Mouse (Mus musculus) heart, postnatal 10 days (tissue): ENCODE measurements around the gene Fbxw8. TPM values are rescaled to one million over a fixed set of nuclear protein-coding genes. Genes with fewer than 3 reads are reported as not detected.
A peak's percentile ranks its signal among the peaks of the same experiment; 100 is the strongest.

Experiments used
- DNase-seq, 2 experiments: peaks; one replicate each; pipeline ENCODE4 v3.0.0; 2021
- intact Hi-C: fragments of 180-260 bp; cut with DNase I; formaldehyde crosslinking; loops from one replicate; pipeline ENCODE4 v1.15.1; 2025
- total RNA-seq, 2 experiments: library from RNA; stranded (reverse); gene quantifications; 2 replicates each; pipeline ENCODE4 v1.2.3; 2021

Gene Fbxw8
- total RNA-seq, 2 experiments from 2014 or later: 50.1 to 58.1 TPM

DNA sequence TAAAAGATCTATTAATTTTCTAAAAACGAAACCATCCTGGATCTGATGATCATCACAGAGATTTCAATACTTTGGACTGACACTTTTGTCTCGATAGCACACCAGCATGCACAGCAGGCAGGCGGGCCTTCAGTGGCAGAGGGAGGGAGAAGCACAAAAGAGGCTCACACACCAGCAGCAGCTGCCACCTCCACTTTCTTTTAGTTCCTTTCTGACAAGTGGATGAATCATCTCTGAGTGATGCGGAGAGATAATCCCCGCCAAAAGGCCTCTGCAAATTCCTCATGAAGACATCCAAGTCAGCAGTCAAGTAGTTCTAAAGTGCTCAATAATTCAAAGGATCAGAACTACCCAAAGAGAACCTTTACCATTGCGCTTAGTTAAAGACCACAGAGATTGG lies 75.9 kb downstream of the Fbxw8 start:
- no peak for DNase-seq
- intact Hi-C loops: no loop called here

DNA sequence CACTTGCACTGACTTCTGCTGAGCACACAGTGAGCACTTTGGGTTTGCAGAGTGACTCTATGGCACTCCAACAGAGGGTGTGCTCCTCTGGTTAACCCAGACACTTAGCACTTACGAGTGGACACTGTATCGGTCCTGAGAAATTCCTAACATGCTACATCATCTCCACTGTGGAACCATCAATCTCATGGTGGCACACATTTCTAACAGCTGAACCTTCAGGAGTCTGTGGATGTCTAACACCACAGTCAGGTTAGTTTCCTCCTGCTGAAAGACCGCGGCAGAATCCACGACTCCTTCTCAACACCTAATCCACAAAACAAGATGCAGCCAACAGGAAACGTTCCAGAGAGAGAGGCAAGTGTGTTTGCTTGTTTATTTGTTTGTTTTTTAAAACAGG lies 76.7 kb downstream of the Fbxw8 start:
- intact Hi-C loops: no loop called here
- DNase-seq: no peak

DNA sequence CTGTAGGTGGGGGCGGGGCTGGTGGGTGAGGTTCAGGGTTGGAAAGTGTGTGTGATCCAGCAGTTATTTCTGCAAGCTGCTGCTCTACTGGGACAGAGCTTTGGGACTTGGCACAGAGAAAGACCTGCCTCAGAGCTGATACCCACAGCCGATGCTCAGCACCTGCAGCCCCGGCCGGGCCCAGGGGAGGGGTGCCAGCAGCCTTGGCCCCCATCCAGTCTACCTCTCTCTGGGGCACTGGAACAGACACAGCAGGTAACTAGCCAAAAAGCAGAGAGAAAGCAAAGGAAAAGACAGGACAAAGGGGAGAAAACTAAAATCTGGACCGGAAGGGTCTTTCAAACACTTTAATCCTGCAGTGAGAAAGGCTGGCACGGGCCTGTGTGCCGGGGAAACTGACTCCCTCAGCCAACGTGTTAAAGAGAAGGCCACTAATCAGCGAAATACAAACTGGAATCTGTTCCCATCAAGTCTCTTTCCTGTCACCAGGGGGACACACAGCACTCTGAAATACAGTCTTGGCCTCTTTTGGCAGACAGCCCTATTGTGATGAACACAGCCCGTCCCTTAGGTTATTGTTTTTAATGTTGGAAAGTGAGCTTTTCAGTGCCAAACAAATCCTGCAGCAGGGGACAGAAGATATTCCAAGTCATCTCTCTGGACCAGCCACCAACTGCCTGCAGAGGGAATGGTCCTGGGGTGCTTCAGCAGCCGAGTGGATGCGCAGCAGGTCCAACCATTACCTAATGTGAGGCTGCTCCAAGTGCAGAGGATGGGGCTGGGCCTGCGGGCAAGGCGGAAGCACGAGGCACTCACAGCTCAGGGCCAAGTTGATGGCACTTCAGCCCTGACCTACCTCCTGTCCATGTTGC lies 78.3 kb downstream of the Fbxw8 start:
- DNase-seq: no peak
- intact Hi-C loops: no loop called here

DNA sequence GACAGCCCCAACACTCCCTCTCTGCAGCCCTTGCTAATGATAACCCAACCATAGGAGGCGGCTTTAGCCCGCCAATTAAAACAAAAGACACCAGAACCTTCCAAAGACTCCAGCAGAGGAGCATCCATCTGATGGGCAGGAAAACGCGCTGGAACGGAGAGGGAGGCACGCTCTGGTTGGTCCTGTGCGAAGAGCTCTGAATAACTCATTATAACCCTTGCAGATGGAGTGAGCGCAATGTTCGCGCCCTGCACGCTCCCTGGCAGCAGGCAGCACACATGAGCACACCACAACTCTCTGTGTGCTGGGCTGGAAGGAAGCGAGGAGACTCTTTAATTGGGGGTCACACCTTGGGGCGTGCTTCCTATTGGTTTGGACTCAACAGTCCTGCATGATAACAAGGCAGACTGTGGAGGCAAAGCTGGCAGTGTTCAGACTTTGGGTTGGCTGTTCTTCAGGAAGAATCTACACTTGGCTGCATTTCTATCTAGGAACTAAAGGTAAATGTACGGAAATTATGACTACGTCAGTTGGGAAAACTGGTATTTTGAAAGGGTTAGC lies 82.0 kb downstream of the Fbxw8 start:
- no peak for DNase-seq
- intact Hi-C loops: no loop called here

DNA sequence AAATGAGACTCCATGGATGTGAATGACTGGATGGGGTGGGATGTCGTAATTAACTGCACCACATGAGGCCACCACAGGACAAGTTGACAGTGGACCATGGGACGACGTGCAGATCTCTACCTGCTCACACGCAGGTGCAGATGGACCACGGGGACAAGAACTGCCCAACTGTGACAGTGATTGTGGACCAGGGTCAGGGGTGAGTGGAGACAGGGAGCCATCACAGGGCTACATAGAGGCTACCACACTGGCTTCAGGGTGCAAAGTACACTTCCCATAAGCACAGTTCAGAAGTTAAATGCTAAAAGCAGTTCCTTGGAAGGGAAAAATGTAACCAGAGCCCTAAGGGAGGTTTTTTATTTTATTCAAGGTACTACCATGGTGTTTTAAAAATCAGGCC lies 83.5 kb downstream of the Fbxw8 start:
- no peak for DNase-seq
- intact Hi-C loops: no loop called here

DNA sequence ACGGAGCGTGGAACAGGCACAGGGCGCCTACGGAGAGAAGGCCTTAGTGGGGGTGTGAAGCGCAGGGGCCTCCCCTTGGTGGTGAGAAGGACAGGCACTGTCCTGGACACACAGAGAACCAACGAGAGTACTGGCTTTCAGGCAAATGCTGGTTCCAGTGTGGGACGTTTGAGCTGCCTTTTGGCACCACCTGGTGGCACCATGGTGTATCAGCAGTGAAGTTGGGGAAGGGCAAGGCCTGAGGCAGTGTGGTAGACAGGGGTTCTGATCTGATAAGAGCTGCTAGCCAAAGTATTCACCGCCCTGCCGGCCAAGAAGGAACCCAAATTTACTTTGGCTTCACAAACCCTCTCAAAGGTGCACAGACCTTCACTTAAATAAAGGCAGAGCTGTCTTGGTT lies 85.9 kb downstream of the Fbxw8 start:
- intact Hi-C loops: loop anchor here (1.0 to 5.0 kb wide), 2 partner anchors 47 to 65 kb away; no protein-coding TSS in a partner anchor
- peak; percentile 81 to 83 for DNase-seq

DNA sequence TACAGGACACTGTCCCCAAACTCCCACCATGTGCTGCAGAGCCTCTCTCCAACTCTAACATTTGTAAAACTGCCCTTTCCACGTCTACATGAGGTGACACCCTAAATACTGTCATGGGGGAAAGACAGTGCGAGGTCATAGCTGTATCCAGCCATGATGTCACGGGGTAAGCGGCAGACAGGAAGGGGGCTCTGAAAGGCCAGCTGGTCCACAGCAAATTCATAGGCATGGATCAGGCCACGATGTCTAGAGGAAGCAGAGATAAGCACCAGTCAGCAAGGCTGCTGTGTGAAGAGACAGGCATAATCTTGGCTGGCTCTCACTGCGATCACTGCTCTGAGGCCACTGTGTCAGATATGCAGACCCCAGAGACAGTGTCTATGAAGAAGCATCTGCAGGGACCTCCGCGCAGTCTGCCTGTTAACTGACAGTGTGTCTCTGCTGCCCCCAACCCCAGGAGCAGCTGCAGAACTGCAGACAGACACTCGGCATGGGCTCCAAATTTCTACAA lies 87.2 kb downstream of the Fbxw8 start:
- DNase-seq: no peak
- intact Hi-C loops: loop anchor here (5.0 kb wide), 1 partner anchor 46 kb away; no protein-coding TSS in a partner anchor

DNA sequence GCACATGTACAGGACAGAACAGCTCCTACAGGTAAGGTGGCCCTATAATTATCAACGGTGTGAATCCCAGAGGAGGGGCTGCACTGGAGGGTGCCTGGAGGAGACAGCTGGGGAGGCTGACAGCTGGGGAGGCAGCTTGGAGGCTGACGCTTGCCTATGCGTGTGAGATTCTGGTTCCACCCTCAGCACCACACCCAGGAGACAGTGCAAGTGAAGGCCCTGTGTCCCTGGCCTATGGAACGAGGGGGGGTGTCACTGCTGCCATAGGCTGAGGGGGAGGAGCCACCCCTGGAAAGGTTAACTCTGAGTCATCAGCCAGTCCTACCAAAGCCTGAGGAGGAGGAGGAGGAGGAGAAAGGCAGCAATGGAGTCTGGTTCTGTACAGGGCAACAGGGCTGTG lies 87.7 kb downstream of the Fbxw8 start:
- no peak for DNase-seq
- intact Hi-C loops: loop anchor here (5.0 kb wide), 1 partner anchor 45 kb away; no protein-coding TSS in a partner anchor

DNA sequence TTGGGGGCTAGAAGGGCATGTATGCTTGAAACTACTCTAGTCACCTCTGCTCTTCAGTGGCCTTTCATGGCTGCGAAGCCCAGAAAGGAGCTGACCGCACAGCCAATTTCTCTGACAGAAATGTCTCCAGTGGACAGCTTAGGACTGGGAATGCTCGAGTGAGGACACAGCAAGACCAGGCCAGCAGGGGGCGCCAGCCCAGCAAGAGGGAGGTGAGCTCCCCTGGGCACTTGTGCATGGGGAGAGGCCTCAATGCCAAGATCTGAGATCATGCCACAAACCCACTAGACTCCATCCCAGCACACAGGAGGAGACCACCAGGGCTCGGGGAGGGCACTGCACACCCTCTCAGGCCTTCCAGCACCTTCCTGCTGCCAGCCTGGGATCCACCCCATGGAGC lies 88.4 kb downstream of the Fbxw8 start:
- intact Hi-C loops: loop anchor here (5.0 kb wide), 1 partner anchor 45 kb away; no protein-coding TSS in a partner anchor

DNA sequence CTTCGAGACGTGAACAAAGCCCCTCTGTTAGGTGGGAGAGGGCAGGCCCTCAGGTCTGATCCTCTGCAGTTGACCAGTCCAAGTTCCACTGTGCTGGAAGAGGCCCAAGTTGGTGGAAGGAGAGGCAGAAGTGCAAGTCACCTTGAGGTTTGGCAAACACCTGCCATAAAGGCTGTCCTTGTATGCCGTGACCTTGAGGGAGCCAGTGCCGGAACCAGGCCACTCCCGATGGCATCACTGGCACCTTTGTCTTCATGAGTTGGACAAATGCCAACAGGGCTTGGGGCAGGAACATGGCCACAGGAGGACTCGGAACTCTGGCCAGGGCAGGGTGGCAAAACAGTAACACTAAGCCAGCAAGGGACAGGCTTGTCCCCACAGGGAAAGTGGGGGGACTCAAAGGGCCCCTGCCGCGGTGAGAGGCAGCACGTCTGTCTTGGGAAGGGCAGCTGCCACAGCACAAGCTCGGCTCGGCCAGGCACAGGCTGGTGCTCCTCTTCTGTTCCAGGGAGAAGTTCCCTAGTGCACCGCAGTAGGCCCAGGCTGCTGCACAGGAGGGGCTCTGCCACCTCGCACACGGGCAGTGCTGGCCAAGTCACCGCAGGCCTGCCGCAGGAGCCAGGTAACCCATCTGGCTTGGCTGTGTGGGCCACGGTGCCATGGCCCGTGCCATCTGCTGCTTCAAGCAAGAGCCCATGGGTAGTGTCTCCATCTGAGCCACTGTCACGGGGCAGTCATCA lies 89.6 kb downstream of the Fbxw8 start:
- peak; percentile 61 to 67 for DNase-seq
- intact Hi-C loops: loop anchor here (5.0 kb wide), 1 partner anchor 43 kb away; no protein-coding TSS in a partner anchor

More for the DNA sequence above, 88.4 kb downstream of the Fbxw8 start:
- DNase-seq: peak; percentile 77 to 91

DNA sequence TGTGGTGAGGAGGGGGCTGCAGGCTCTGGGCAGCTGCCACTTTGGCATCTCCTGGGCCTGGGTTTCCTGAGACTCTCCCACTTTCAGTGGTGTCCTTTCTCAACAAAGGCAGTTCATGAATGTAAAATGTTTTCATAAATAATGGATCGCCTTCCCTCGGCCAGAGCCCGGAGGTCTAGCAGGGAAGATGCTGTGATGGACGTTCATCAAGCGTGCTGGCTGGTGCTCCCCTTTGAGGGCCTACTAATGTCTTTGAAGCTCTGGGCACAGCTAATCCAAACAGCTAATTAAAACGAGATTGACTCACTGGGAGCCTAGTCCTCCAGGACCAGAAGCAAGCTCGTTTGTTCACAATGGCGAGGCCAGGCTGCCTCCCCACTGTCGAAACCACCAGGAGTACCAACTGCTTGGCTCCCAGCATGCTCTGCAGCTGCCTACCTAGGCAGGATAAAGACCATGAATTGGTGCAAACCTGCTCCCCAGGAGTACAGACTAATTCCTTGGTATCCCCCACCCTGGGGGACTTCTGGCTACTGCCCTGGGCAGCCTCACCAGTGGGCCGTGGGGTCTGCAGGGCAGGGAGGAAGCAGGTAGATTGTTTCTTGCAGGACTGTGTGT lies 90.9 kb downstream of the Fbxw8 start:
- intact Hi-C loops: no loop called here
- no peak for DNase-seq

DNA sequence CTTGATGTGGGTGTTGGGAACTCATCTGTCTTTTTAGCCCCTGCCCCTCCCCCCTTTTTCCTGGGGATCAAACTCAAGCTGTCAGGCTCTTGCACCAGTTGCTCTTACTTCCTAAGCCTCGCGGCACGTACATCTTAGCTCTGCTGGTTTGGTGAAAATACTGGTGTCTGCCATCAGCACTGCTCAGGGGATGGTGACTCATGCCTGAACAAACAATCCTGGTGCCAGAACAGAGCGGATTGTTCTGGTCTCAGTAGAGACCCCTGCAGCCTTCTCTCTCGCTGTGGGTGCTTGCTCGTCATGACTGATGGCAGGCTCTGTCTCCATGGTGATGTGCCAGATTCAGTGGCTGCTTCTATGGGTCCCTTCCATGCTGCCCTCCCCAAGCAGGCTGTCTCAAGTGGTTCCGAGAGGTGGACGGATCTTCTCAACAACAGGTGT lies 92.1 kb downstream of the Fbxw8 start:
- intact Hi-C loops: no loop called here
- DNase-seq: no peak

DNA sequence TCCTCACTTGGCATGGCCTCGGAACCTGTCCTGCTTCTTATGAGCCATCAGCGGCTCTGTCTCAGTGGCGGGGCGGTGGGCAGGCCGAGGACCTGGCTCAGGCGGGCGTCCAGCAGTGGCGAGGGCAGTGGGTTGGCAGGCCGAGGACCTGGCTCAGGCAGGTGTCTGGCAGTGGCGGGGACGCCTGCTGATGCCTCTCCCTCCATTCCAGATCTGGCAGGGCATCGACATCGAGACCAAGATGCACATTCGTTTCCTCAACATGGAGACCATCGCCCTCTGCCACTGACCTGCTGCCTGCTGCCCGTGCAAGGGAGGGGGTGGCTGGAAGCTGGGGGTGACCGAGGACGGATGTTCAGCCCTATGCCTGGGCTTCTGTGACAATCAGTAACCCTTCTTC lies 93.9 kb downstream of the Fbxw8 start:
- DNase-seq: no peak
- intact Hi-C loops: no loop called here

DNA sequence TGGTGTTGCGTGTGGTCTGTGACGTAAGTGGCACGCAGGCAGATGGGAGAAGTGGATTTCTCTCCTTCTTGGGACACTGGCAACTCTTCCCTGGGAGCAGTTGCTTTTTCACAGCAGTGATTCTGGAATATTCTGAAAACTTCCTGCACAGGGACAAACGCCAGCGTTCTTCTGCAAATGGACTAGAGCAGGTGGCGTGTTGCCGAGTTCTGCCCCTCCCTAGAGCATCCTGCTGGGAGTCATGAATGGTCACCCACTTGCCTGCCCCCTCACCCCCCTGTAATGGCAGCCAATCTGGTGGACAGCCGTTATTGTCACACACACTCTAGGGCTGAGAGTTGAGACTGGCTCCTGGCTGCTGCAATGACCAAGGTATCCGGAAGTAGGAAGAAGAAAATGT lies 95.6 kb downstream of the Fbxw8 start:
- intact Hi-C loops: no loop called here
- no peak for DNase-seq

DNA sequence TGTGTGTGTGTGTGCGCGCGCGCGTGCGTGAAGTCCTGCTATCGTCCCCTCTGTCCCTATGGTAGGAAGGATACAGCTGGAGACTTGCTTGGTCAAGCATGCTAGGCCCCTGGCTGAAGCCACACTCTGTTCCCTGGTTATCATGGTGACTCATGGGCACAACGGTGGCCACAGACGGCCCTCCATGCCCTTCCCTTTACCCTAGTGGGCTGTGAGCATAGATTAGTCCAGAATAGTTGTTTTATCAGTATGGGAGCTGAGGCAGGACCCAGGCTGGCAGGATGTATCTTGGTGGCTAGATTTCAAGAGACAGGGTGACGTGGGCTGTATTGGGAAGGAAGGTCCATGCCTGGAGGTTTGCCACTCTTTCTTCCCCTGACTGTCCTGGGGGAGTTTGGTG lies 96.4 kb downstream of the Fbxw8 start:
- intact Hi-C loops: no loop called here
- DNase-seq: peak; percentile 57 to 78

DNA sequence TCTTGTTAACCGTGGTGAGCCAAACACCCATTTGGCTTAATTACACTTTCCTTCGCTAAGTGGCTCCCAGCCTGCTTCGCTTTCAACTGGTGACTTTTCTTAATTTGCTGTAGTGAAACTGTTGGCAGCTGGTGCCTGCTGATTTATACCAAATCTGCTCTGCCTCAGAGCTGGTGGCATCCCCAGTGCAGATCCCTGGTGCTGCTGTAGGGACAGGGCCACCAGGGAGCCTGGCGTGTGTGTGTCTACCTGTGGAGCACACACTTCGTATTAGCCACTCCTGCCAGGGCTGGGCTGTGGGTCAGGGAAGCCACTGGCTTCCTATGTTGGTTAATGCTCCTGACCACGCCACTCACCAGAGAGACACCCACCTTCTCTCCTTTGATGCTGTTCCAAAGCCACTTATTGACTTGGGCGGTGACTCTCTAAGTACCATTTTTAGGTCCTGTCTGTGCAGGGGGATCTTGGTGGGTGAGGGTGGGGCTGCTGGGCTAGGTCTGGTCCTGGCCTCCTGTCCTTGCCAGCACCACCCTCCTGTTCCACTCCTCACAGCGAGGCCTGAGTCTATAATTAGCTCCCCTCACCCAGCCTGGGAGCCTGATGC lies 97.7 kb downstream of the Fbxw8 start:
- DNase-seq: peak; percentile 70 to 81
- intact Hi-C loops: no loop called here

DNA sequence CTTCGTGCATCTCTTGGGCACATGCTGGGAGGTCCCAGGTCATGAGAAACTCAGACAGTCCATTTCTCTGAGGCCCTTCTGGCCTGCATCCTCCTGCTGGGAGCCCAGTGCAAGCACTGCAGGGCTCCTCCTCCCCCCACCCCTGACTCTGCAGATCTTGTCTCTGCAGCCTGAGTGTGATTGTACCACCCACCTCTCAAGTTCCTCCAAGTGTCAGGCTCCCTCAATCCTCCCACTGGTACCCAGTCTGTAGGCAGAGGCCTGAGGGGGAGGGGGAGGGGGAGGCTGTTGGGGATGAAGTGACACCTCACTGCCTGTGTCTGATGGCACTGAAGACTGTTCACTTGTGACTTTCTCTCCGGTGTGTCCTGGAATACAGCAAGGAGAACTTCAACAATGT lies 102.1 kb downstream of the Fbxw8 start:
- intact Hi-C loops: no loop called here
- no peak for DNase-seq

DNA sequence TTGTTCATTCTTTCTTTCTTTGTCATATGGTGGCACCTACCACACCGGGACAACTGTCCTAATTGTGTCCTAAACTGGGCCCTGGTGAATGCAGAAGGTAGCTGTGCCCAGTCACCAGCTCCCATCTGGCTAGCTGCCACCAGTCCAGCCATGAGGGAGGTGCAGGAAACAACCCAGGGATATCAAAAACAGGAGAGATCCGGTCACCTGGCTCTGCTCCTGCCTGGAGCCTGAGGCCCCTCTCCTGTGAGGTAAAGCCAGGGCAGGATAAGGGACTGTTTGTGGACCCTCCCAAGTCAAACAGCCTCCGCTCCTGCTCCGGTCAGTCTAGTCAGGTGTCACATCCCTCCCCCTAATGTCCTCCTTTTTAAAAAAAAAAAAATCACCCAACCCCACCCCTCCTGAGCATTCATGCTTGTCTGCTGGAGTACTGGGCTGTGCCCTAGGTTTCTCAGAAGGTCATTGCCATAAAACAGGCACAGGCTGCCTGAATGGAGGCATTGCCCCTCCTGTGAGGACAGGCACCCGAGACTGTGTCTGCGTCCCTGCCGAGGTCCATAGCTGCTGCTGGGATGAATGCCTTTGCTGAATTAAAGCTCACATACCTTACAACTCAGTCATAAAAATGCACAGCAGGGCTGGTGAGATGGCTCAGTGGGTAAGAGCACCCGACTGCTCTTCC lies 103.1 kb downstream of the Fbxw8 start:
- DNase-seq: peak; percentile 62 to 69
- intact Hi-C loops: no loop called here

DNA sequence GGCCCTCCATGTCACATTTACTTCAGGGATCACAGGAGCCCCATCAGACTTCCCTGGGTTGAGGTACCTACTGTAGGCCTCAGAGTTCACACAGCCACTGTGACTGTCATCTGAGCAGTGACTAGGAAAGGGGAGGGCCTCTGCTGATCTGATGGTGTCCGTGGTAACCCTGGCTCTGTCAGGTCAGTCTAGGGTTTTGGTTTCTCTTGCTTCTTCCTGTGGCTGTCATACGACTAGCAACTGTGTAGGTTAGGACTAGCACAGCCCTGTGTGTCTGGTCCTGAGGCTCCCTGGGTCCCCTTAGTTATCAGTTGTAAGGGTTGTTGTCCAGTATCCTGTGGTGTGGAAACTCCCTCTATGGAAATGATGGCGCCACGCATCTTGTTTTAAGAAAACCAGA lies 104.5 kb downstream of the Fbxw8 start:
- intact Hi-C loops: no loop called here

DNA sequence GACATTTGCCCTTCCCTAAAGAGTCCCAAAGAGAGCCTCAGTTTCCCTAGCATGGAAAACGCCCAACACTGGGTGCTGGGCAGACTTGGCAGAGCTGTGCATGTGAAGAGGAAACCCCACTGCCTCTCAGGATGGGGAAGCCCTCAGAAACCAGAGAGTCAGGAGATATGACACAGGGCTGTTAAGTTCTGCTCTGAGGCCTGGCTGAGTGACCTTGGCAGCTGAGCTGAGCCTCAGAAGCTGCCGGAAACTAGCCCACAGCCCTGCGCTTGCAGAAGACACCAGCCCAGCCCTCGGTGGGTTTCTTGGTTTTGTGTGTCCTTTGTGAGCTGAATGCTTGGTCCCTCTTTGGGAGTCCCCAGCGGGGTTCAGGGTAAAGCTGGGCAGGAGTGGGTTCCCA lies 106.3 kb downstream of the Fbxw8 start:
- intact Hi-C loops: no loop called here
- DNase-seq: no peak

More for the DNA sequence above, 104.5 kb downstream of the Fbxw8 start:
- DNase-seq: no peak
